Mouse (Mus musculus): Measurements from ENCODE around the gene Mmaa.

Mmaa gene

GRCm38 (mm10) chr8:79288250-79288649 lies 6.5 kb downstream of the Mmaa start:
- DNase-seq, result no peak

DNA sequence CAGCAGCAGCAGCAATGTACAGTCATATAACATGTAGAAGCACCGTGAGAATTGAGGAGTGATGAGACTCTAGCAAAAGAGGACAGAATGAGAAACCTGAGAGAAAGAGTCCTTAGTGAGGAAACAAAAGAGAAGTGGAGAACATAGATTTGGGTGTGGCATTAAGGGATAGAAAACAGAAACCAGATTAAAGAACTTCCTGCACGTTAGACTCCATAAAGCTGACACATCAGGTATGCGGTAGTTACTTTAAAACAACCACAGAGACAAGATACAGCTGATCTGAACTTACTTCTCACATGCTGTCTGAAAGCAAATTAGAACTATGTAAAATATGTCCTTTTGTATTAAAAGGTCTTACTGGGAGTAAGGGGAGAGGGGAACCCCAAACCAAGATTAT lies 8.3 kb downstream of the Mmaa start:
- DNase-seq, result no peak

DNA sequence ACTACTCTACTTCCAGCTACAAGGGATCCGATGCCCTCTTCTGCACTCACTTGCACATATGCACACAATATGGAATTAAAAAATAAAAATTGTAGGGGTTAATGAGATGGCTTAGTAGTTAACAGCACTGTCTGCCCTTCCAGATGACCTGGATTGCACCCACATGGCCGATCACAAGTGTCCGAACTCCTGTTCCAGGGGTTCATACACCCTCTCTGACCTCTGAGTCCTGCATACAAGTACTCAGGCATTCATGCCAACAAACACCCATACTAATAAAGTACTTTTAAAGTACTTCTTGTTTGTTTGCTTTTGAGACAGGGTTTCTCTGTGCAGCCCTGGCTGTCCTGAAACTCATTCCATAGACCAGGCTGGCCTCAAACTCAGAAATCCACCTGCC lies 10.1 kb downstream of the Mmaa start:
- no peak for DNase-seq

DNA sequence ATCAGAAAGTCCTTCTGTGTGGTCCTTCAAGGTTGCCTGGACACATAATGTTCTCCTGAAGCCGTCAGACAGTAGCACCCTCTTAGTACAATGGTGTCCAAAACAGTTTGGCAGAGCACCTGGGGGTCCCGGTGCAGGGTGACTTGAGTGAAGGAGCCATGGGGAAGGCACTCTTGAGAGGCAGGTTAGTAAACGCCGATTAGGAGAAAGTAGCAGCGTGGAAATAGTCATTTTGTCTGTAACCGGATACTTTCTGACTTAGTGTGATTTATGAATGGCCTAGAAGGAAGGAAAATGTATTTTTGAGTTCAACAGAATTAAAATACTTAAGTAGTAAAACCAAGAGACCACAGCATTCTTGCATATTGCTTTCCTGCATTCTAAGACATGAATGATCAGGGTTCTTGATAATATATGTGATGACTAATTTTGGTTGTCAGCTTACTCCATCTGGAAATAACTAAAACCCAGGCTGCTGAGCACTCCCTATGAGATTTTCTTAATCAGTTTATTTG lies 13.3 kb downstream of the Mmaa start:
- DNase-seq, result no peak

- no peak for DNase-seq
These were observed 17.4 kb downstream of the Mmaa start for GRCm38 (mm10) chr8:79277264-79277870.

DNA sequence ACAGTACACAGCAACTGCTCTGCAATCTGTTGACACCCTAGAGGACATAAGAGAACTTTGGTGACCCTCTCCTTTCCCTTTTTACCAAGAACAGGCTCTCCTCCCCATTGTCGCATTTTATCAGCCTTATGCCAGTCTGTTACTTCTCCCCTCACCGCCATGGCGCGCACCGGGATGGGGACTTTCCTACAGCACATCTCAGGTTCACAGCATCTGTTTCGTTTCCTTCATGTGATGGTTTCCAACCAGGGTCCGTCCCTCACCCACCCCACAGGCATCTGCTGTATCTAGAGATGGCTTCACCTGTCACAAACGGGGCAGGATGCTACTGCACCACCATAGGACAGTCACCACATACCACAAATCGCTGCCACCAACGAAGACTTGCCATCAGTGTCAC lies 19.8 kb downstream of the Mmaa start:
- no peak for DNase-seq

DNA sequence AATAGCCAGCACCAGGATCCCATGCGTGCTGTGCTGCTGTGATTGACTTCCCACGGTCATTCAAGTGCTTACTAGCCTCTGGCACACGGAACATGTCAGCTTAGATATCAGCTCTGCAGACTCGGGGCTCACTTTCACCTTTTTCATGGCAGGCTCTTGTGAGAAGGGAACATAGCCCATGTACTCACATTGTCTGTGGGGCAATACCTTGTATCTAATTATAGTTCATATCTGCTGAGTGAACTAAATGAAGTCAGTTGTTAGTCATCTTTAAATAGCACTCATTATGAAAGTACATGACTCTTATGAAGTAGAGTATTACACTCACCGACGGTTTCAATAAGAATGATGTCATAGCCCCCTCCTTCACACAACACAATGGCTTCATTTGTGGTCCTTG lies 21.0 kb downstream of the Mmaa start:
- DNase-seq, result no peak

GRCm38 (mm10) chr8:79272676-79273075 lies 22.1 kb downstream of the Mmaa start:
- DNase-seq, result no peak

- DNase-seq, result no peak
These were observed 25.8 kb downstream of the Mmaa start for GRCm38 (mm10) chr8:79268921-79269320.

- DNase-seq, result no peak
These were observed 32.8 kb downstream of the Mmaa start for GRCm38 (mm10) chr8:79261920-79262319.

DNA sequence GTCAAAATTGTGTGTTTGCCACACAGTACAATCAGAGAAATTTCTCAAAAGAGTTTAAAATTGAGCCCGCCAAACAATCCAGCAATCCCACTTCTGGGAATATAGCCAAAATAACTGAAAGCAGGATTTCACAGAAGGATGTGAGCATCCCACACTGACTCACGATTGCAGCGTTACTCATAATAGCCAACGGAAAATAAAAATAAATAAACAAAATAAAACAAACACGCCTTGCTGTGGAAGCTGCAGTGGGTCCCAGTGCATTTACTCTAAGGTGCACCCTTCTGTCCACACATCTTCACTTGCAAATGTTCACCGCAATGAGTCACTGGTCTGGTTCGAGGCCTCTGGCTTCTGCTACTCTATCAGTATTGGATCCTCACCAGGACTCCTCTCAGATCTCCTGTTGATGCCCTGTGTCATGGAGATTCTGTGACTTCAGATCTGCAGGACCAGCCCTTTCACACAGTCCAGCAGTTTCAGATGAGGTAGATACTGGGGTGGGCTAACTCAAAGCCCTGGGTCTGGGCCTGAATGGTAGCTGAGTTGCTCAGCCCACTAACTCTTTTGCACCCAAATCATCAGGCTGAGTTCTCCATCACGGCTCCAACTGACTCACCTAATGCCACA lies 38.5 kb downstream of the Mmaa start:
- DNase-seq, result no peak

DNA sequence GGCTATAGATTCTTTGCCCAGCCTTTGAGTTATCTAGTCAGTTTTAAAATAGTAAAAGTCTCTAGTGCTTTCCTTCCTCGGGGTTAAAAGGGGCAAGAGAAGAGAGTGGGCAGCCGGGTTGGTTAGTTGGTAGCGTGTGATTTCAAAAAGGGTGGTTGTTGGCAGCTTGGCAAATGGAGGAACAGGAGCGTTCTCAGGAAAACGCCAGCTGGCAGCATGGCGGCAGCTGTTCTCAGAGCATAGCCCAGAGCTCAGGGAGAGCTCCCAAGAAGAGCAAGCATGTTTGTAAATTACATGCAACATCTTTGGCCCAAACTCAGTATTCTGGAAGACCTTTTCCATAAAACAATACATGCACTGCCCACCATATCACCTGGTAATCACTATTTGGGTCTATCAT lies 41.0 kb downstream of the Mmaa start:
- DNase-seq, result peak; percentile 13

- no peak for DNase-seq
These were observed 46.3 kb downstream of the Mmaa start, which contains the start of gene 1700011L22Rik for GRCm38 (mm10) chr8:79248470-79248869. Gene 1700011L22Rik, minus strand, starts transcription at chr8:79248570.

GRCm38 (mm10) chr8:79243422-79243821 lies 51.3 kb downstream of the Mmaa start:
- DNase-seq, result no peak

GRCm38 (mm10) chr8:79239996-79240395 lies 54.7 kb downstream of the Mmaa start:
- DNase-seq, result no peak

- no peak for DNase-seq
These were observed 55.4 kb downstream of the Mmaa start for GRCm38 (mm10) chr8:79239320-79239719.

DNA sequence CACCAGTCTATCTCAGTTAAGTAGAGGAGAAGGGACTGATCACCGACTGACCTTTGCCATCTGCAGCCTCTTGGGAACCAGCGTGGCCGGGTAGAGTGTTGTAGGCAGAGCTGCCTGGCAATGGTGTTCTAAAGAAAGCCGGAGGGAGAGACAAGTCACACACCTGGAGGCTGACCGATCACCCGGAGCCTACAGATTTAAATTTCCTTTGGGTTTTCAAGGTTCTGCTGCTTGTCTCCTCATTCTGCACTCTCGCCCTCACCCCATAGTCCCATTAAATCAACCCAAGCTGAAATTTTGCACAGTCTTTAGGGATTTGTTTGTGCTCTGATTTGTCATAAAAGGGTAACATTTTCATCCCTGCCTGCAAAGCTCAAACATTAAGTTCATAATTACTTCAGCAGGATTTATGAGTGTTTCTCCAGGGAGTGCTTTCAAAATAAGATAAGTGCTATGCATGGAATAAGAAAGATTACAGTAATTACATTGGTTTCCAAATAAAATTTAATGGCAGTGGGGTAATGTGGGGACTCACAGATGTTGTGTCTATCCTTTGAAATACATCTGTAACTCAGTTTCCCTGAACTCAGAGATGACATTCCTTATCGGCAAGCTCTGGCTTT lies 65.4 kb downstream of the Mmaa start:
- DNase-seq, result no peak

GRCm38 (mm10) chr8:79227916-79228315 lies 66.8 kb downstream of the Mmaa start:
- no peak for DNase-seq

DNA sequence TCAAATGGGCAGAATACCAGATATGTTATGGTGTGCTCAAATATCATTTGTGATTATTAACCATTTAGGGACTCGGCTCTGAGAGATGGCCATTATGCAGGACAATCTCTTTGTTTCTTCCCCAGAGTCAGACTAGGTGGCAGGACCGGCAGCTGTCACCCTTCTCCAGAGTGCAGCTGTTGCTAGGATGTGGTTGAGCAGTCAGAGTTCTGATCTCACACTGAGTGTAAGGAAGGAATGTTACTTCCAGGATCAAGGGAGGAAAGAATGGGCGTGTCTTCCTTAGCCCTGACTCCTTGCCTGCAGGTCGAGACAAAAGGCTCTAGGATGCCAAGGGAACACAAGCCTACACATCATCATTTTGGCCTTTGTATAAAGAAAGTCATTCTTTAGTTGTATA lies 67.5 kb downstream of the Mmaa start:
- no peak for DNase-seq

- no peak for DNase-seq
These were observed 68.7 kb downstream of the Mmaa start for GRCm38 (mm10) chr8:79226046-79226445.

DNA sequence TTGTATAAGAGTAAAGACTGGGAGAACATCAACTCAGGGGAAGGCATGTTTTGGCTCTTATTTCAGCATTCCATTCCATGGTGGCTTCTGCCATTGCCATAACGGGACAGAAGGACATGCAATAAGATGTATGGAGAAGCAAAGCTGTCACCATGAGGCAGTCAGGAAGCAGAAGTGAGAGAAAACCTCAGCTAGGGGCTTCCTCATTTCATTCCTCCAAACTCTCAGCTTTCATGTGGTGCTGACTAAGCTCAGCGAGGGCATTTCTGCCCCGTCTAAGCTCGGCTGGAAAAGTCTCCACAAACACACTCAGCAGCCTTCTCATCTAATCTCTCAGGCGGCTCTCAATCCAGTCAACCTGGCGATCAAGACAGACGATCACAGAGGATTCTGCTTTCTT lies 69.2 kb downstream of the Mmaa start:
- no peak for DNase-seq

DNA sequence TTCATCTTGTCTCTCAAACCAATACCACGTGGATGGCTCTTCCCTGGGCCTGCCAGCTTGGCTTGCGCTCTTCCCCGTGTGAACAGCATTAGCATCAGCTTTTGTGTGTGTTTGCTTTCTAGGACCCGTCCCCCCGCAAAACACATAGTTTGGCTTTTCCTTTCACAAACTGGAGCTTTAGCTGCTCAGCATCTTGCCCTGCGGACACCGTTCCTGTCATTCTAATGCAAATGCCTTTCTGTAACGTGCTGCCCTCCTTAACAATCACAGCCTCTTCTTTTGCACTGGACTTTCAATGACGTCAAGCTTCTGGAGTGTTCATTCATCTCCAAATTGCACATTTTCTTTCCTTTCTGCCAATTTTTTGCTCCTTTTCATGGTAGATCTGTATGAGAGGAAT lies 70.4 kb downstream of the Mmaa start:
- DNase-seq, result no peak

GRCm38 (mm10) chr8:79222752-79223141 lies 72.0 kb downstream of the Mmaa start:
- no peak for DNase-seq

DNA sequence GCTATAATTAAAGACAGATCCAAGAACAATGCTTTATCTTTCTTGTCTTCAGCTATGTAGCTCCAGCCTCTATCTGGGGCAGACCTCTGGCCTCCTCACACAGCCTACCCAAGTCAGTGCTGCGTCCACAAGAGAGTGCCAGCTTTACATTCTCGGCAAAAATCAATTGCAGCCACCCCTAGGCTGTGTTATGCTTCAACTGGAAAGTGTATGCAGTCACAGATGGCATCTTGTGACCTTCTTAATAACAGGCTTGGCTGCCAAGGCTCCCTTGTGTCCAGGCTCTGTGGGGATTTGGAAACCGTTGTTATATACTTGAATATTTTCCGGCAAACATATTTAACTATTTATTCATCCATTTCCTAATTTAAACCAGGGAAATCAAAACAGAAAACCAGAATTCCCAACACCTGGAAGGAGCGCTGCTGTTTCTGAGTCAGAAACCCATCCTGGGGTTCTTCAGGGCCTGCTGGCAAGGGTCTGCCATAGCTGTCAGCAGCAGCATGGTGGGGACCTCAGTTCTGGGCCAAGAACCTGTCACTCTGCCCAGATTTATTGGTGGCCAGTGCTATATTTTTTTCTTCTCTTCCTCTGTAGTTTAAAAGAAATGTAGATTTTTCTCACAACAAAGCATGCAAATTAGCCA lies 72.5 kb downstream of the Mmaa start:
- DNase-seq, result no peak
